In genomic region chr4:153481361-153482234, GRCm38 (mm10) we compare ENCODE assay signal across 8 mouse cellular contexts. TPM values are rescaled to one million over a fixed set of nuclear protein-coding genes. Genes with fewer than 3 reads are reported as not detected.
DNase-seq lines count a peak whose midpoint lies in the region; ATAC-seq and TF ChIP-seq lines count a peak whose summit lies in the region.

No protein-coding gene starts in this region.

- no peak overlapping the region for H3K27ac ChIP-seq in cerebellum, adult 2 months (ENCODE audit: insufficient read depth, low read length)
- H3K27ac ChIP-seq in limb, embryonic 12.5 days = no peak overlapping the region
- no peak overlapping the region for H3K27ac ChIP-seq in stomach, embryonic 15.5 days

- peak overlapping the region; percentile 56 for H3K9ac ChIP-seq in limb, embryonic 12.5 days (replicated peaks)
- H3K9ac ChIP-seq in stomach, embryonic 15.5 days = no peak overlapping the region

- peaks cover 1% of the 10 kb centered on the region; the same call in 1 of the 2 replicates for H3K27me3 ChIP-seq in cerebellum, adult 2 months (ENCODE audit: control insufficient read depth, insufficient read depth, low read length)
- peaks cover 84% of the 10 kb centered on the region for H3K27me3 ChIP-seq in limb, embryonic 12.5 days
- peaks cover 82% of the 10 kb centered on the region for H3K27me3 ChIP-seq in stomach, embryonic 15.5 days (replicated peaks)

- TF ChIP-seq POLR2A in cerebellum, adult 2 months (IDR thresholded peaks at IDR 0.05; ENCODE audit: borderline replicate concordance, insufficient read depth, low read length) = no peak

- TF ChIP-seq CTCF in cerebellum, adult 2 months (IDR thresholded peaks at IDR 0.05; ENCODE audit: borderline replicate concordance, insufficient read depth, low read depth, low read length) = no peak

- no peak for DNase-seq in cerebellum, adult 2 months
- DNase-seq in cerebellum, adult 8-10 months = no peak
- peak; percentile 38 for DNase-seq in right cerebral cortex, postnatal 25 days
- DNase-seq in right cerebral cortex, adult 2 months (ENCODE audit: low spot score in 2 of 2) = no peak
- no peak for DNase-seq in spleen, adult 12 weeks (ENCODE audit: low spot score)

- no peak for ATAC-seq in limb, embryonic 12.5 days (ENCODE audit: insufficient number of reproducible peaks, insufficient read depth, low FRiP score, low TSS enrichment, low read depth)
- ATAC-seq in stomach, embryonic 15.5 days (ENCODE audit: insufficient read depth, low FRiP score, low read depth) = no peak
- no peak for ATAC-seq in cerebellum, adult (ENCODE audit: insufficient number of reproducible peaks, low FRiP score, low TSS enrichment)

- no peaks in the 10 kb centered on the region for H3K4me1 ChIP-seq in cerebellum, adult 2 months (ENCODE audit: control insufficient read depth, insufficient read depth, low read length)
- peaks cover 56% of the 10 kb centered on the region for H3K4me1 ChIP-seq in limb, embryonic 12.5 days (replicated peaks)
- H3K4me1 ChIP-seq in stomach, embryonic 15.5 days = peaks cover 15% of the 10 kb centered on the region

- 2% methylated on average over 69 of the region's 71 CpGs for WGBS in cerebellum, adult 2 months
- 1% methylated on average over 69 of the region's 71 CpGs for WGBS in limb, embryonic 12.5 days
- 1% methylated on average over 70 of the region's 71 CpGs for WGBS in stomach, embryonic 15.5 days

- peak overlapping the region; percentile 91 for H3K4me2 ChIP-seq in limb, embryonic 12.5 days
- peak overlapping the region; percentile 79 for H3K4me2 ChIP-seq in stomach, embryonic 15.5 days

- no peaks in the 10 kb centered on the region for H3K36me3 ChIP-seq in limb, embryonic 12.5 days
- no peaks in the 10 kb centered on the region for H3K36me3 ChIP-seq in stomach, embryonic 15.5 days

- H3K9me3 ChIP-seq in limb, embryonic 12.5 days = no peaks in the 10 kb centered on the region
- no peaks in the 10 kb centered on the region for H3K9me3 ChIP-seq in stomach, embryonic 15.5 days

- H3K4me3 ChIP-seq in cerebellum, adult 2 months (replicated peaks; ENCODE audit: insufficient read depth, low read depth, low read length) = peak overlapping the region; percentile 47
- H3K4me3 ChIP-seq in limb, embryonic 12.5 days (replicated peaks) = peak overlapping the region; percentile 48
- H3K4me3 ChIP-seq in stomach, embryonic 15.5 days (replicated peaks) = peak overlapping the region; percentile 42

RNA-seq across cellular contexts. Expression of gene Ajap1, which starts 1.0 kb away (rescaled TPM):
- 18.6 and 19.1 TPM in 2 replicates for polyA plus RNA-seq in cerebellum, adult 2 months (2012; rRNA removed)
- polyA plus RNA-seq in limb, embryonic 12.5 days (2016; fragmentation: Nextera tagmentation; extraction: Ambion mirVana) = 0.61 and 0.77 TPM in 2 replicates
- 0.45 and 0.69 TPM in 2 replicates for polyA plus RNA-seq in stomach, embryonic 15.5 days (2015; fragmentation: Nextera tagmentation; extraction: Ambion mirVana)

Comparison
In these comparisons a context has a peak if more than half of its experiments do, and no peak if none do; other contexts are left out.
1. RNA of gene Ajap1, which starts 1.0 kb away (polyA plus RNA-seq): 18.6 to 19.1 TPM in cerebellum, adult 2 months; 0.45 to 0.69 TPM in stomach, embryonic 15.5 days and 0.61 to 0.77 TPM in limb, embryonic 12.5 days; every median in the first group is over 10 times any median in the second.
2. Peak in every context shown above with its lines, with median percentiles within 50 percentile points of each other: H3K4me3 ChIP-seq.